Mouse (Mus musculus): ENCODE results near the gene Mxd3.

DNA sequence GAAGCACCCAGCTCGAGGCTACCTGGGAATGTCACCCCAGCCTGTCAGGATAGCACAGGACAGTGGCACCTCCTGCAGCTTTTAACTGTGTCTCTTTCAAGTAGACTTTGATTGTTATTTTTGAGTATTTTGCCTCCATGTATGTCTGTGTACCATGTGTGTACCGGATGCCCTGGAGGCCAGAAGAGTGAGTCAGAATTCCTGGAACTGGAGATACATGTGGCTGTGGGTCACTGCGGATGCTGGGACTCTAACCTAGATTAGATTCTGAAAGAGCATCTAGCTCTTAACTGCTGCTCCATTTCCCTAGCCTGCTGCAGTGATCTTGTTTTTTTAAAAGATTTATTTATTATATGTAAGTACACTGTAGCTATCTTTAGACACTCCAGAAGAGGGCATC, 2.7 kb upstream of the Mxd3 start:
- TF ChIP-seq CHD2 (IDR thresholded peaks at IDR 0.05; ENCODE audit: low read length) (no peak), POLR2A (IDR thresholded peaks at IDR 0.05; ENCODE audit: control insufficient read depth in 1 of 2, insufficient read depth in 1 of 2, low read depth in 1 of 2, low read length in 2 of 2, poor library complexity in 1 of 2) (no peak), MAX (IDR thresholded peaks at IDR 0.05; ENCODE audit: low read length) (no peak), CTCF (IDR thresholded peaks at IDR 0.05 in 2 of 3, conservative IDR thresholded peaks at IDR 0.05 in 1 of 3; ENCODE audit: control insufficient read depth in 1 of 3, insufficient read depth in 1 of 3, low read depth in 2 of 3, low read length in 3 of 3, poor library complexity in 1 of 3, severe bottlenecking in 1 of 3) (no peak; a peak in 1 of 6 replicates), USF1 (IDR thresholded peaks at IDR 0.05; ENCODE audit: low read depth, low read length) (no peak), JUND (IDR thresholded peaks at IDR 0.05; ENCODE audit: low read depth, low read length) (no peak), MAFK (IDR thresholded peaks at IDR 0.05; ENCODE audit: borderline replicate concordance, low read depth, low read length) (no peak), ZC3H11A (IDR thresholded peaks at IDR 0.05; ENCODE audit: low read depth, low read length) (no peak)

Data from MEL (cell line).